In genomic region chr2:65126141-65126783, GRCm38 (mm10) we compare ENCODE assay signal across 14 mouse cellular contexts.
DNase-seq lines count a peak whose midpoint lies in the region; ATAC-seq lines count a peak whose summit lies in the region.
"Had no signal": no experiment of that assay in that cellular context is flagged by ENCODE, and none has a peak within 500 bp of the region (broad histone marks: within the 10 kb centered on the region; RNA-seq: fewer than 3 reads in every experiment).

No protein-coding gene starts in this region.

- H3K4me3 ChIP-seq in embryonic facial prominence, embryonic 14.5 days (ENCODE audit: low read depth, low read length), result no peak overlapping the region
- H3K4me3 ChIP-seq in embryonic facial prominence, embryonic 10.5 days, result no peak overlapping the region
- H3K4me3 ChIP-seq in neural tube, embryonic 13.5 days, result no peak overlapping the region
- no peak overlapping the region for H3K4me3 ChIP-seq in limb, embryonic 10.5 days

- H3K36me3 ChIP-seq in embryonic facial prominence, embryonic 14.5 days (ENCODE audit: control insufficient read depth, insufficient read depth, low read length), result no peaks in the 10 kb centered on the region
- H3K36me3 ChIP-seq in embryonic facial prominence, embryonic 10.5 days (replicated peaks), result peaks cover 3% of the 10 kb centered on the region; the same call in 1 of the 2 replicates
- H3K36me3 ChIP-seq in neural tube, embryonic 13.5 days, result no peaks in the 10 kb centered on the region
- no peaks in the 10 kb centered on the region for H3K36me3 ChIP-seq in limb, embryonic 10.5 days
- H3K36me3 ChIP-seq: G1E had no signal

- no peak overlapping the region for H3K27ac ChIP-seq in embryonic facial prominence, embryonic 14.5 days (replicated peaks; ENCODE audit: low read depth, low read length)
- no peak overlapping the region for H3K27ac ChIP-seq in embryonic facial prominence, embryonic 10.5 days (replicated peaks)
- no peak overlapping the region; the same call in 1 of the 2 replicates for H3K27ac ChIP-seq in neural tube, embryonic 13.5 days (replicated peaks)
- H3K27ac ChIP-seq in limb, embryonic 10.5 days, result no peak overlapping the region

- WGBS in embryonic facial prominence, embryonic 14.5 days, result 63% methylated on average over 12 of the region's 12 CpGs
- WGBS in embryonic facial prominence, embryonic 10.5 days, result 81% methylated on average over 12 of the region's 12 CpGs
- WGBS in neural tube, embryonic 13.5 days, result 35% methylated on average over 12 of the region's 12 CpGs
- 84% methylated on average over 12 of the region's 12 CpGs for WGBS in limb, embryonic 10.5 days

- ATAC-seq in embryonic facial prominence, embryonic 14.5 days (ENCODE audit: low read depth), result no peak
- 0 out of 2 replicates have a peak, but pooled peaks have one; percentile 15 for ATAC-seq in neural tube, embryonic 13.5 days (ENCODE audit: low read depth)
- ATAC-seq: activated CD4-positive, CD25-positive, alpha-beta regulatory T cell, adult 4 months had no signal

- H3K9me3 ChIP-seq in embryonic facial prominence, embryonic 14.5 days (ENCODE audit: control insufficient read depth, low read length), result peaks cover 3% of the 10 kb centered on the region; the same call in 1 of the 2 replicates
- no peaks in the 10 kb centered on the region for H3K9me3 ChIP-seq in embryonic facial prominence, embryonic 10.5 days
- H3K9me3 ChIP-seq in neural tube, embryonic 13.5 days, result no peaks in the 10 kb centered on the region
- no peaks in the 10 kb centered on the region for H3K9me3 ChIP-seq in limb, embryonic 10.5 days (replicated peaks)

- H3K4me2 ChIP-seq in embryonic facial prominence, embryonic 14.5 days (ENCODE audit: low read depth, low read length), result no peak overlapping the region
- peak overlapping the region; percentile 24; the same call in 1 of the 2 replicates for H3K4me2 ChIP-seq in neural tube, embryonic 13.5 days

- no peaks in the 10 kb centered on the region for H3K27me3 ChIP-seq in embryonic facial prominence, embryonic 14.5 days (replicated peaks; ENCODE audit: control insufficient read depth, insufficient read depth, low read length)
- no peaks in the 10 kb centered on the region for H3K27me3 ChIP-seq in embryonic facial prominence, embryonic 10.5 days (replicated peaks; ENCODE audit: low read depth, poor library complexity, severe bottlenecking)
- no peaks in the 10 kb centered on the region for H3K27me3 ChIP-seq in neural tube, embryonic 13.5 days
- H3K27me3 ChIP-seq in limb, embryonic 10.5 days (ENCODE audit: low read depth, poor library complexity, severe bottlenecking), result no peaks in the 10 kb centered on the region

- no peaks in the 10 kb centered on the region for H3K4me1 ChIP-seq in embryonic facial prominence, embryonic 14.5 days (ENCODE audit: control insufficient read depth, insufficient read depth, low read length)
- H3K4me1 ChIP-seq in embryonic facial prominence, embryonic 10.5 days, result peaks cover 2% of the 10 kb centered on the region; the same call in 1 of the 2 replicates
- peaks cover 12% of the 10 kb centered on the region for H3K4me1 ChIP-seq in neural tube, embryonic 13.5 days (replicated peaks)
- no peaks in the 10 kb centered on the region for H3K4me1 ChIP-seq in limb, embryonic 10.5 days

- peak; percentile 32 for DNase-seq in embryonic facial prominence, embryonic 14.5 days (ENCODE audit: low spot score)
- no peak for DNase-seq in embryonic facial prominence, embryonic 10.5 days (ENCODE audit: low spot score)
- DNase-seq in neural tube, embryonic 10.5 days (ENCODE audit: extremely low spot score, low spot score), result no peak
- peak; percentile 24 for DNase-seq in layer of hippocampus, adult 9-10 months (ENCODE audit: low spot score)
- DNase-seq in right cerebral cortex, postnatal 4 days, result peak; percentile 13
- no peak for DNase-seq in heart, adult 9 months (ENCODE audit: low spot score in 2 of 2)
- no peak for DNase-seq in limb, embryonic 10.5 days (ENCODE audit: low spot score)
- DNase-seq: heart, postnatal 4 days; kidney, postnatal 25 days; liver; lung, postnatal 36 days had no signal

- no peak overlapping the region for H3K9ac ChIP-seq in embryonic facial prominence, embryonic 14.5 days (ENCODE audit: low read depth, low read length)
- H3K9ac ChIP-seq in neural tube, embryonic 13.5 days, result no peak overlapping the region

Comparison
In these comparisons a context has a peak if more than half of its experiments do, and no peak if none do; other contexts are left out.
1. DNase-seq: peak in embryonic facial prominence, embryonic 14.5 days (single experiment), layer of hippocampus, adult 9-10 months (single experiment) and right cerebral cortex, postnatal 4 days (single experiment); none in embryonic facial prominence, embryonic 10.5 days (single experiment), neural tube, embryonic 10.5 days (single experiment), heart, adult 9 months (0 of 2) and limb, embryonic 10.5 days (single experiment).